Mouse (Mus musculus): ENCODE results near the gene Fam20a. TPM values are rescaled to one million over a fixed set of nuclear protein-coding genes. Genes with fewer than 3 reads are reported as not detected.

The Fam20a gene
- polyA plus RNA-seq, 1 experiment from 2014 or later, result 3.0 TPM

GRCm38 (mm10) chr11:109698740-109699139 lies 23.3 kb downstream of the Fam20a start:
- DNase-seq (no peak), ATAC-seq (ENCODE audit: insufficient read depth) (no peak)
- WGBS, result 82% methylated on average over 10 of the region's 10 CpGs
- Histone ChIP-seq H3K4me3 (ENCODE audit: low read depth, low read length) (no peak overlapping the region), H3K27me3 (ENCODE audit: insufficient read depth, low read length) (no peaks in the 10 kb centered on the region), H3K9ac (no peak overlapping the region), H3K36me3 (ENCODE audit: insufficient read depth) (no peaks in the 10 kb centered on the region), H3K9me3 (ENCODE audit: low read depth, low read length) (no peaks in the 10 kb centered on the region), H3K4me2 (no peak overlapping the region), H3K4me1 (ENCODE audit: insufficient read depth) (no peaks in the 10 kb centered on the region), H3K27ac (ENCODE audit: low read depth) (no peak overlapping the region)
- TF ChIP-seq CTCF (IDR thresholded peaks at IDR 0.05; ENCODE audit: low read depth), result no peak

GRCm38 (mm10) chr11:109697089-109697643 lies 24.9 kb downstream of the Fam20a start:
- no peaks in the 10 kb centered on the region for H3K36me3 ChIP-seq (ENCODE audit: insufficient read depth)

GRCm38 (mm10) chr11:109696519-109696918 lies 25.6 kb downstream of the Fam20a start:
- no peak overlapping the region for H3K27ac ChIP-seq (ENCODE audit: low read depth)
- no peaks in the 10 kb centered on the region for H3K4me1 ChIP-seq (ENCODE audit: insufficient read depth)
- ATAC-seq (ENCODE audit: insufficient read depth) (no peak), DNase-seq (no peak)
- H3K36me3 ChIP-seq (ENCODE audit: insufficient read depth), result no peaks in the 10 kb centered on the region
- no peak for TF ChIP-seq CTCF (IDR thresholded peaks at IDR 0.05; ENCODE audit: low read depth)
- H3K4me3 ChIP-seq (ENCODE audit: low read depth, low read length), result no peak overlapping the region
- no peak overlapping the region for H3K9ac ChIP-seq
- H3K9me3 ChIP-seq (ENCODE audit: low read depth, low read length), result no peaks in the 10 kb centered on the region
- 86% methylated on average over 4 of the region's 4 CpGs for WGBS
- H3K27me3 ChIP-seq (ENCODE audit: insufficient read depth, low read length), result no peaks in the 10 kb centered on the region
- H3K4me2 ChIP-seq, result no peak overlapping the region

More at GRCm38 (mm10) chr11:109697089-109697643, 24.9 kb downstream of the Fam20a start:
- no peak overlapping the region for H3K4me3 ChIP-seq (ENCODE audit: low read depth, low read length)
- no peak overlapping the region for H3K4me2 ChIP-seq
- no peaks in the 10 kb centered on the region for H3K4me1 ChIP-seq (ENCODE audit: insufficient read depth)
- DNase-seq (no peak), ATAC-seq (ENCODE audit: insufficient read depth) (no peak)
- WGBS, result 83% methylated on average over 5 of the region's 5 CpGs
- no peaks in the 10 kb centered on the region for H3K9me3 ChIP-seq (ENCODE audit: low read depth, low read length)
- H3K9ac ChIP-seq, result no peak overlapping the region
- no peak overlapping the region for H3K27ac ChIP-seq (ENCODE audit: low read depth)
- no peaks in the 10 kb centered on the region for H3K27me3 ChIP-seq (ENCODE audit: insufficient read depth, low read length)
- TF ChIP-seq CTCF (IDR thresholded peaks at IDR 0.05; ENCODE audit: low read depth), result no peak

- no peaks in the 10 kb centered on the region for H3K27me3 ChIP-seq (ENCODE audit: insufficient read depth, low read length)
- DNase-seq, result no peak
- WGBS, result 29% methylated on average over 3 of the region's 3 CpGs
- no peak overlapping the region for H3K4me2 ChIP-seq
- no peaks in the 10 kb centered on the region for H3K9me3 ChIP-seq (ENCODE audit: low read depth, low read length)
- ATAC-seq (ENCODE audit: insufficient read depth), result no peak
- no peaks in the 10 kb centered on the region for H3K36me3 ChIP-seq (ENCODE audit: insufficient read depth)
- no peak overlapping the region for H3K9ac ChIP-seq
- TF ChIP-seq CTCF (IDR thresholded peaks at IDR 0.05; ENCODE audit: low read depth), result no peak
- no peaks in the 10 kb centered on the region for H3K4me1 ChIP-seq (ENCODE audit: insufficient read depth)
- H3K27ac ChIP-seq (ENCODE audit: low read depth), result no peak overlapping the region
- H3K4me3 ChIP-seq (ENCODE audit: low read depth, low read length), result no peak overlapping the region
Measured at GRCm38 (mm10) chr11:109692737-109693136, 29.3 kb downstream of the Fam20a start.

- Histone ChIP-seq H3K4me3 (ENCODE audit: low read depth, low read length) (no peak overlapping the region), H3K27me3 (ENCODE audit: insufficient read depth, low read length) (no peaks in the 10 kb centered on the region), H3K36me3 (ENCODE audit: insufficient read depth) (no peaks in the 10 kb centered on the region), H3K4me2 (no peak overlapping the region), H3K4me1 (ENCODE audit: insufficient read depth) (no peaks in the 10 kb centered on the region), H3K9ac (no peak overlapping the region), H3K9me3 (ENCODE audit: low read depth, low read length) (no peaks in the 10 kb centered on the region), H3K27ac (ENCODE audit: low read depth) (no peak overlapping the region)
- no peak for TF ChIP-seq CTCF (IDR thresholded peaks at IDR 0.05; ENCODE audit: low read depth)
- DNase-seq, result no peak
- ATAC-seq (ENCODE audit: insufficient read depth), result no peak
- 77% methylated on average over 4 of the region's 4 CpGs for WGBS
Measured at GRCm38 (mm10) chr11:109689539-109689938, 32.5 kb downstream of the Fam20a start.

- H3K9me3 ChIP-seq (ENCODE audit: low read depth, low read length), result no peaks in the 10 kb centered on the region
- no peak for TF ChIP-seq CTCF (IDR thresholded peaks at IDR 0.05; ENCODE audit: low read depth)
- H3K4me3 ChIP-seq (ENCODE audit: low read depth, low read length), result no peak overlapping the region
- DNase-seq (no peak), ATAC-seq (ENCODE audit: insufficient read depth) (no peak)
- H3K4me2 ChIP-seq, result no peak overlapping the region
- 0 out of 2 replicates have a peak, but pooled peaks cover 3% of the 10 kb centered on the region for H3K4me1 ChIP-seq (ENCODE audit: insufficient read depth)
- H3K9ac ChIP-seq, result no peak overlapping the region
- no peak overlapping the region for H3K27ac ChIP-seq (ENCODE audit: low read depth)
- whole genome bisulfite sequencing, result 88% methylated on average over 6 of the region's 6 CpGs
- no peaks in the 10 kb centered on the region for H3K36me3 ChIP-seq (ENCODE audit: insufficient read depth)
- no peaks in the 10 kb centered on the region for H3K27me3 ChIP-seq (ENCODE audit: insufficient read depth, low read length)
Measured at GRCm38 (mm10) chr11:109682221-109682620, 39.9 kb downstream of the Fam20a start.

GRCm38 (mm10) chr11:109681556-109681955 lies 40.5 kb downstream of the Fam20a start:
- Histone ChIP-seq H3K9ac (no peak overlapping the region), H3K4me1 (ENCODE audit: insufficient read depth) (0 out of 2 replicates have a peak, but pooled peaks cover 3% of the 10 kb centered on the region), H3K4me2 (no peak overlapping the region), H3K27ac (ENCODE audit: low read depth) (no peak overlapping the region), H3K4me3 (ENCODE audit: low read depth, low read length) (no peak overlapping the region), H3K36me3 (ENCODE audit: insufficient read depth) (no peaks in the 10 kb centered on the region), H3K27me3 (ENCODE audit: insufficient read depth, low read length) (no peaks in the 10 kb centered on the region), H3K9me3 (ENCODE audit: low read depth, low read length) (no peaks in the 10 kb centered on the region)
- 77% methylated on average over 3 of the region's 3 CpGs for WGBS
- no peak for DNase-seq
- ATAC-seq (ENCODE audit: insufficient read depth), result 0 out of 2 replicates have a peak, but pooled peaks have one; percentile 58
- no peak for TF ChIP-seq CTCF (IDR thresholded peaks at IDR 0.05; ENCODE audit: low read depth)
